Mouse (Mus musculus) embryonic facial prominence, embryonic 13.5 days (tissue): ENCODE measurements around the gene Wwc2. TPM values are rescaled to one million over a fixed set of nuclear protein-coding genes. Genes with fewer than 3 reads are reported as not detected.

ENCODE experiments used
- ATAC-seq: fragments of 200-750 bp; cut with Nextera tagmentation; 2 replicates; pipeline ENCODE4 v1.8.0; 2017; ENCODE audit warnings: low read depth; ENCODE audit not compliant: insufficient number of reproducible peaks, insufficient read depth, low FRiP score, low TSS enrichment
- H3K27ac ChIP-seq: fragments of 300-500 bp; sonication (generic); 2 replicates; pipeline ENCODE4 v1.5.1; 2015; ENCODE audit warnings: moderate library complexity, mild to moderate bottlenecking, inconsistent platforms
- H3K27me3 ChIP-seq: fragments of 300-500 bp; sonication (generic); 2 replicates; pipeline ENCODE4 v1.6.1; 2015; ENCODE audit warnings: mild to moderate bottlenecking, inconsistent platforms
- H3K36me3 ChIP-seq: fragments of 300-500 bp; sonication (generic); 2 replicates; pipeline ENCODE4 v1.6.1; 2015; ENCODE audit warnings: mild to moderate bottlenecking, inconsistent platforms
- H3K4me1 ChIP-seq: fragments of 300-500 bp; sonication (generic); 2 replicates; pipeline ENCODE4 v1.6.1; 2015; ENCODE audit warnings: inconsistent platforms
- H3K4me2 ChIP-seq: fragments of 300-500 bp; sonication (generic); 2 replicates; pipeline ENCODE4 v1.6.1; 2015; ENCODE audit warnings: moderate library complexity, mild to moderate bottlenecking, inconsistent platforms
- H3K4me3 ChIP-seq: fragments of 300-500 bp; sonication (generic); 2 replicates; pipeline ENCODE4 v1.5.1; 2015; ENCODE audit warnings: mild to moderate bottlenecking, inconsistent platforms
- H3K9ac ChIP-seq: fragments of 300-500 bp; sonication (generic); 2 replicates; pipeline ENCODE4 v1.6.1; 2015; ENCODE audit warnings: mild to moderate bottlenecking, inconsistent platforms
- H3K9me3 ChIP-seq: fragments of 300-500 bp; sonication (generic); 2 replicates; pipeline ENCODE4 v1.6.1; 2016; ENCODE audit warnings: inconsistent platforms
- WGBS: fragments of 180-500 bp; shearing (Covaris S2); methylation state at CpG from one replicate; pipeline ENCODE4 v1.1.7; 2015; ENCODE audit warnings: mixed read lengths; 5-methylcytosine and 5-hydroxymethylcytosine counted together
- polyA plus RNA-seq: library from polyadenylated mRNA; unstranded; fragments of >200 nt; fragmentation: Nextera tagmentation; extraction: Ambion mirVana; gene quantifications from 2 replicates; pipeline ENCODE4 v1.2.1, GENCODE M21; 2015

Wwc2 gene
- polyA plus RNA-seq, 1 experiment from 2014 or later: 12.5 TPM

GRCm38 (mm10) chr8:47915521-47915920 is 75.2 kb downstream of the Wwc2 start:
- Histone ChIP-seq H3K4me2 (no peak overlapping the region), H3K4me3 (no peak overlapping the region), H3K27ac (no peak overlapping the region), H3K27me3 (no peaks in the 10 kb centered on the region), H3K36me3 (peaks cover 15% of the 10 kb centered on the region), H3K9ac (no peak overlapping the region), H3K9me3 (0 out of 2 replicates have a peak, but pooled peaks cover 3% of the 10 kb centered on the region), H3K4me1 (0 out of 2 replicates have a peak, but pooled peaks cover 8% of the 10 kb centered on the region)
- 72% methylated on average over 2 of the region's 2 CpGs for WGBS
- no peak for ATAC-seq

GRCm38 (mm10) chr8:47914946-47915345 is 75.8 kb downstream of the Wwc2 start:
- no peak for ATAC-seq
- no peak overlapping the region for H3K9ac ChIP-seq
- 0 out of 2 replicates have a peak, but pooled peaks cover 3% of the 10 kb centered on the region for H3K9me3 ChIP-seq
- no peak overlapping the region for H3K27ac ChIP-seq
- no peak overlapping the region for H3K4me2 ChIP-seq
- 91% methylated on average over 7 of the region's 7 CpGs for WGBS
- no peaks in the 10 kb centered on the region for H3K27me3 ChIP-seq
- 0 out of 2 replicates have a peak, but pooled peaks cover 8% of the 10 kb centered on the region for H3K4me1 ChIP-seq
- H3K4me3 ChIP-seq: no peak overlapping the region
- peaks cover 11% of the 10 kb centered on the region for H3K36me3 ChIP-seq

DNA sequence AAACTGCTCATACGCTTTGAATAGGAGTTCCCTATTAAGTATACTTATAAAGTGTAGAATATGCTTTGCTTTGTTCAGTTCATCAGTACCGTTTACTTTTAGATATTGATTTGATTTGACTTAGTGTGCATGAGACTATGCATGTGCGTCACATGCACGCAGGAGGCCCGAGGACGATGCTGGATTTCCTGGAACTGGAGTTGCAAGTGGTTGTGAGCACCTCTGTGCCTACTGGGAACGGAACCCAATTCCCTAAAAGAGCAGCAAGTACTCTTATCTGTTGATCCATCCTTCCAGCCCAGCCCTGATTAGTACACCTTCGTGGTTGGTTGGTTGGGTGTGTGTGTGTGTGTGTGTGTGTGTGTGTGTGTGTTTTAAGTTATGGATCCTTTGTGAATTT is 76.6 kb downstream of the Wwc2 start:
- 91% methylated on average over 8 of the region's 8 CpGs for WGBS
- Histone ChIP-seq H3K9me3 (peaks cover 6% of the 10 kb centered on the region), H3K9ac (no peak overlapping the region)

DNA sequence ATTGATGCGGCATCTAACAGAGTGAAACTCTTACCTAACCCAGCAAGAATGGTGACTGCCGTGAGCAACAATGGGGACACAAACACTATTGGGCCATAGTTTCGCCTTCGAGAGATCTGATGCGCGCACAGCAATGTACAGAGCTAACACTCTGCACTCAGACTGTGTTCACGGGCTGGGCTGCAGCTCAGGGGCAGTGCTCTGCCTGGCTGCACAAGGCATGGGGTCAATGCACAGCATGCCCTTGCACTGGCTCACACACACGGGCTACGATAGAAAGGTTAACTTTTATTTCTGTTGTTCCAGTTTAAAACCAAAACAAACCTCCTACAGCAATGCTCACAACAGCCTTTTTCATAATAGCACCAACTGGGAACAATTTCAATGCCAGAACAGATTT is 77.1 kb downstream of the Wwc2 start:
- no peak overlapping the region for H3K4me3 ChIP-seq

More for the DNA sequence above, 76.6 kb downstream of the Wwc2 start:
- Histone ChIP-seq H3K4me3 (no peak overlapping the region), H3K27me3 (no peaks in the 10 kb centered on the region), H3K4me2 (no peak overlapping the region), H3K4me1 (0 out of 2 replicates have a peak, but pooled peaks cover 8% of the 10 kb centered on the region), H3K36me3 (peaks cover 14% of the 10 kb centered on the region), H3K27ac (no peak overlapping the region)
- no peak for ATAC-seq

DNA sequence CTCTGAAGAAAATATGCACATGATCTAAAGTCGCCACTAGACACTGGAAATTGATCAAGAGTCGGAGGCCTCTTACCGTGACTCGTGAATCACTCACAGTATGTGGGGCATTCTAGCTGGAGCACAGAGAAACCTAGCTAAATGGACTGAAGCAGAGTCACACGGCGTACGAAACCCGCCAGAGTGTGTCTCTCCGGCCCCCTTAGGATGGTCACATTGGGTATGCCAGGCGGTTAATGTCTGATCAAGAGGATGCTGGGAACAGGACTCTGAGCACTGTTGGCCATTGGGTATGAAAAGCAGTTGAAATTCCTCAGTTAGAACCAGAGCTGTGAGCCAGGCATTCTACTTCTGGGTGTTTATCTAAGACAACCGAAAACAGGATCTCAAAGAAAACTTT is 81.0 kb downstream of the Wwc2 start:
- H3K27me3 ChIP-seq: no peaks in the 10 kb centered on the region
- H3K4me1 ChIP-seq: no peaks in the 10 kb centered on the region
- H3K36me3 ChIP-seq: peaks cover 10% of the 10 kb centered on the region
- peaks cover 6% of the 10 kb centered on the region for H3K9me3 ChIP-seq
- H3K4me3 ChIP-seq: no peak overlapping the region
- no peak overlapping the region for H3K9ac ChIP-seq
- no peak overlapping the region for H3K4me2 ChIP-seq
- no peak overlapping the region for H3K27ac ChIP-seq
- ATAC-seq: no peak
- 97% methylated on average over 11 of the region's 11 CpGs for WGBS

More for the DNA sequence above, 77.1 kb downstream of the Wwc2 start:
- ATAC-seq: no peak
- Histone ChIP-seq H3K4me1 (0 out of 2 replicates have a peak, but pooled peaks cover 8% of the 10 kb centered on the region), H3K4me2 (no peak overlapping the region), H3K9ac (no peak overlapping the region), H3K9me3 (peaks cover 6% of the 10 kb centered on the region), H3K27me3 (no peaks in the 10 kb centered on the region), H3K36me3 (peaks cover 13% of the 10 kb centered on the region), H3K27ac (no peak overlapping the region)
- 89% methylated on average over 9 of the region's 9 CpGs for WGBS

DNA sequence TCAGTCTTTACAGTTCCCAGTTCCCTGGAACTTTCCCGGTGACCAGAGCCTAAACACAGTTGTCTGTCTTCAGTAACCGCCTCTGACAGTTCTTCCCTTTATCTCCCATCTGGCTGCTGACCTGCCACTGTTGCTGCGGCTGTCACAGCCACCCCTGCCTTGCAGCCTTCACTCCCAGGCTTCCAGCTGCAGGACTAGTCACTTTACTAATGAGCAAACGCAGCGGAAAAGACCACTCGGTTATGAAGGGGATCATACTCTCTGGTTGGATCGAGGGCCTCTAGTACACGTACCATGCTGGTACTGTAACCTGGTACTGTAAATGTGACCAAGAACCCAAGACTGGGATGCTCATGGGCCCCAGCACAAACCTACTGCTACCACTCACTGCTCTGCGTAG is 83.7 kb downstream of the Wwc2 start:
- H3K27ac ChIP-seq: no peak overlapping the region
- H3K4me2 ChIP-seq: no peak overlapping the region
- no peaks in the 10 kb centered on the region for H3K4me1 ChIP-seq
- peaks cover 10% of the 10 kb centered on the region for H3K36me3 ChIP-seq
- no peaks in the 10 kb centered on the region for H3K27me3 ChIP-seq
- no peak overlapping the region for H3K4me3 ChIP-seq
- ATAC-seq: no peak
- peaks cover 6% of the 10 kb centered on the region for H3K9me3 ChIP-seq
- no peak overlapping the region for H3K9ac ChIP-seq
- WGBS: 80% methylated on average over 9 of the region's 9 CpGs

DNA sequence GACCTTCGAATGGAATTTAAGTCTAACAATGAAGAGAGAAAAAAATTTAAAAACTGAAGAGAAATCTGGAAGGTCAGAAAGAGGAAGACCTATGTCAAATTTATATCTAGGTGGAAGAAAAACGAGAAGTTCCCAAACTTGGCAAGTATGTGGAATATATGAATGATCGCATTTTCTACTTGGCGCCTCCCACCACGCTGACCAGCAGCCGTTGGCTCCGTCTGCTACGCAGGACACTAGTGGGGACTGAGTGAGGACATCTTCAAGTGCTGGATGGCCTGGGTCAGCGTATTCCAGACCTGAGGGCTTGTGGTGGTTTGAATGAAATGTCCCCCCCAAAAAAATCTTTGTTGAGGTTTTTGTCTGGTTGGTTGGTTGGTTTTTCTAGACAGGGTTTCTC is 84.6 kb downstream of the Wwc2 start:
- no peak overlapping the region for H3K4me2 ChIP-seq
- 93% methylated on average over 9 of the region's 9 CpGs for WGBS
- H3K9me3 ChIP-seq: peaks cover 6% of the 10 kb centered on the region
- ATAC-seq: no peak
- no peaks in the 10 kb centered on the region for H3K4me1 ChIP-seq
- H3K4me3 ChIP-seq: no peak overlapping the region
- H3K36me3 ChIP-seq: peaks cover 10% of the 10 kb centered on the region
- H3K27ac ChIP-seq: no peak overlapping the region
- no peak overlapping the region for H3K9ac ChIP-seq
- H3K27me3 ChIP-seq: no peaks in the 10 kb centered on the region

- no peak for ATAC-seq
- 89% methylated on average over 7 of the region's 7 CpGs for WGBS
- H3K9ac ChIP-seq: no peak overlapping the region
Measured at GRCm38 (mm10) chr8:47905256-47905655, 85.5 kb downstream of the Wwc2 start.

GRCm38 (mm10) chr8:47904004-47904403 is 86.7 kb downstream of the Wwc2 start:
- WGBS: 79% methylated on average over 7 of the region's 7 CpGs
- Histone ChIP-seq H3K9ac (no peak overlapping the region), H3K27ac (no peak overlapping the region), H3K4me2 (no peak overlapping the region), H3K27me3 (no peaks in the 10 kb centered on the region), H3K4me1 (no peaks in the 10 kb centered on the region), H3K36me3 (peaks cover 21% of the 10 kb centered on the region), H3K4me3 (no peak overlapping the region), H3K9me3 (no peaks in the 10 kb centered on the region; the same call in 1 of the 2 replicates)
- ATAC-seq: no peak

More at GRCm38 (mm10) chr8:47905256-47905655, 85.5 kb downstream of the Wwc2 start:
- Histone ChIP-seq H3K4me1 (no peaks in the 10 kb centered on the region), H3K27ac (no peak overlapping the region), H3K27me3 (no peaks in the 10 kb centered on the region), H3K9me3 (peaks cover 6% of the 10 kb centered on the region), H3K4me2 (no peak overlapping the region), H3K36me3 (peaks cover 16% of the 10 kb centered on the region), H3K4me3 (no peak overlapping the region)

DNA sequence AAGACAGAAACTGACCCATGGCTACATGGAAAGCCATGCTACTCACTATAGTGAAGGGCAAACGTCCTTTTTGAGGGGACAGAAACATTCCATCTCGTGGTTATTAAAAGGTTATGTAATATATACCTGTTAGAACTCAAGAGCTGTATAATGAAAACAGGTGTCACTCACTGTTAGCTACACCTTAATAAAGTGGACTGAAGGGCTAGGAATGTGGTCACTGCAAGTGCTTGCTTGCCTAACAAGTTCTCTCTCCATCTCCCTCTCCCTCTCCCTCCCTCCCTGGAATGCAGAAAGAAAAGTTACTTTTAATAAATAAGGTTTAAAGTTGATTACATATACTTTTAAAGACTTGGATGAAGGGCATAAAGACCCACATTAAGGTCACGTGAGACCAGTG is 88.0 kb downstream of the Wwc2 start:
- H3K27me3 ChIP-seq: no peaks in the 10 kb centered on the region
- H3K4me2 ChIP-seq: no peak overlapping the region
- no peak overlapping the region for H3K9ac ChIP-seq
- 81% methylated on average over 3 of the region's 3 CpGs for WGBS
- ATAC-seq: no peak
- peaks cover 26% of the 10 kb centered on the region for H3K36me3 ChIP-seq
- H3K27ac ChIP-seq: no peak overlapping the region
- H3K4me3 ChIP-seq: no peak overlapping the region
- H3K9me3 ChIP-seq: no peaks in the 10 kb centered on the region
- 0 out of 2 replicates have a peak, but pooled peaks cover 5% of the 10 kb centered on the region for H3K4me1 ChIP-seq

DNA sequence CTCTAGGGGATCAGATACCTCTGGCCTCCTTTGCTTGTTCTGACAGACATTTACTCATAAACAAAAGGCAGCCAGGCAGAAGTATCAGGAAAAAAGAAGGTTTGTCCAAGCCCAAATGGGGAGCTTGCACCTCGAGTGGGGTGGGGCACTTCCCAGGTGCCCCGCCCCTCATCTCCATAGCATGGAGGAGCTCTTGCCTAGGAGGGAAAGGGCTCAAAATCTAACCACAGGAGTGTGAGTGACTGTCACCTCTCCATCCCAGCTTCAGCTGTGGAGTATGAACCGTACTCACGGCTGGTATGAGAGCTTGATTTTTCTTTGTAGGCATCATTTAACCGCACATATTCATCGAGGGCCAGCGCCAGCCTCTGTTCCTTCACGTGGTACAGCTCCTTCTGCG is 90.4 kb downstream of the Wwc2 start:
- H3K9me3 ChIP-seq: no peaks in the 10 kb centered on the region
- no peak overlapping the region for H3K9ac ChIP-seq
- no peak overlapping the region for H3K4me2 ChIP-seq
- no peaks in the 10 kb centered on the region for H3K27me3 ChIP-seq
- no peak overlapping the region for H3K4me3 ChIP-seq
- H3K36me3 ChIP-seq: peaks cover 37% of the 10 kb centered on the region
- H3K4me1 ChIP-seq: 0 out of 2 replicates have a peak, but pooled peaks cover 5% of the 10 kb centered on the region
- 92% methylated on average over 9 of the region's 9 CpGs for WGBS
- no peak overlapping the region for H3K27ac ChIP-seq
- ATAC-seq: no peak

- H3K4me1 ChIP-seq: 0 out of 2 replicates have a peak, but pooled peaks cover 5% of the 10 kb centered on the region
- no peak for ATAC-seq
- WGBS: 98% methylated on average over 3 of the region's 3 CpGs
Measured at GRCm38 (mm10) chr8:47899891-47900290, 90.8 kb downstream of the Wwc2 start.

More at GRCm38 (mm10) chr8:47899891-47900290, 90.8 kb downstream of the Wwc2 start:
- no peak overlapping the region for H3K4me2 ChIP-seq
- no peaks in the 10 kb centered on the region for H3K9me3 ChIP-seq
- H3K27me3 ChIP-seq: no peaks in the 10 kb centered on the region
- H3K36me3 ChIP-seq: peaks cover 40% of the 10 kb centered on the region
- no peak overlapping the region for H3K9ac ChIP-seq
- no peak overlapping the region for H3K4me3 ChIP-seq
- H3K27ac ChIP-seq: no peak overlapping the region
